Mouse (Mus musculus): Measurements from ENCODE around the gene Cuedc1.

- TF ChIP-seq CTCF (IDR thresholded peaks at IDR 0.05; ENCODE audit: borderline replicate concordance, insufficient read depth, low read depth, low read length) (no peak), POLR2A (IDR thresholded peaks at IDR 0.05; ENCODE audit: borderline replicate concordance, insufficient read depth, low read length) (no peak)
These were observed 42.5 kb downstream of the Cuedc1 start for GRCm38 (mm10) chr11:88140066-88141060.
